Comparison of ENCODE assay signal across 8 mouse cellular contexts in genomic region chr3:51358660-51359557, GRCm38 (mm10). TPM values are rescaled to one million over a fixed set of nuclear protein-coding genes. Genes with fewer than 3 reads are reported as not detected.
DNase-seq lines count a peak whose midpoint lies in the region; ATAC-seq lines count a peak whose summit lies in the region.

No protein-coding gene starts in this region.

- ATAC-seq in hindbrain, embryonic 15.5 days (ENCODE audit: low FRiP score, low read depth) = peak; percentile 52

- H3K36me3 ChIP-seq in hindbrain, embryonic 15.5 days = no peaks in the 10 kb centered on the region
- H3K36me3 ChIP-seq in megakaryocyte, embryonic 14.5 days (replicated peaks; ENCODE audit: low read length) = no peaks in the 10 kb centered on the region

- H3K4me2 ChIP-seq in hindbrain, embryonic 15.5 days = peak overlapping the region; percentile 75

- no peak overlapping the region for H3K27ac ChIP-seq in hindbrain, embryonic 15.5 days (replicated peaks)

- peak overlapping the region; percentile 48 for H3K4me3 ChIP-seq in hindbrain, embryonic 15.5 days
- H3K4me3 ChIP-seq in megakaryocyte, embryonic 14.5 days (replicated peaks) = peak overlapping the region; percentile 96

- peaks cover 9% of the 10 kb centered on the region for H3K4me1 ChIP-seq in hindbrain, embryonic 15.5 days (replicated peaks)
- H3K4me1 ChIP-seq in megakaryocyte, embryonic 14.5 days = peaks cover 57% of the 10 kb centered on the region

- under 1% methylated on average over 50 of the region's 50 CpGs for WGBS in hindbrain, embryonic 15.5 days

- intact Hi-C loops in left cerebral cortex, postnatal 14 days (cut with DNase I) = loop anchor here (2.0 kb wide), 1 partner anchor 68 kb away; no protein-coding TSS in a partner anchor

- peak overlapping the region; percentile 37; the same call in 1 of the 2 replicates for H3K9ac ChIP-seq in hindbrain, embryonic 15.5 days

- peak; percentile 89 for DNase-seq in ZHBTc4 (ENCODE audit: low read depth, low spot score)
- peak; percentile 45 to 51 for DNase-seq in cerebellum, postnatal 25 days
- DNase-seq in gastrocnemius, adult 18-20 months (ENCODE audit: low spot score) = peak; percentile 63
- DNase-seq in left cerebral cortex, postnatal 14 days (ENCODE audit: low spot score in 2 of 2) = peak; percentile 22 to 72
- peak; percentile 33 for DNase-seq in right cerebral cortex, postnatal 14 days
- peak; percentile 93 for DNase-seq in yolk sac, embryonic 10.5 days (ENCODE audit: low spot score)

- peaks cover 18% of the 10 kb centered on the region for H3K27me3 ChIP-seq in hindbrain, embryonic 15.5 days
- peaks cover under 1% of the 10 kb centered on the region for H3K27me3 ChIP-seq in megakaryocyte, embryonic 14.5 days (replicated peaks)

- H3K9me3 ChIP-seq in hindbrain, embryonic 15.5 days = no peaks in the 10 kb centered on the region
- peaks cover 5% of the 10 kb centered on the region; the same call in 1 of the 2 replicates for H3K9me3 ChIP-seq in megakaryocyte, embryonic 14.5 days

RNA-seq across cellular contexts. Expression of gene Elf2, which starts 18.4 kb away (rescaled TPM):
- total RNA-seq in gastrocnemius, adult 18-20 months (2021) = 10 to 100 TPM; 38.5 to 43.6 TPM
- polyA plus RNA-seq in hindbrain, embryonic 15.5 days (2015; fragmentation: Nextera tagmentation; extraction: Ambion mirVana) = 34.2 and 35.7 TPM in 2 replicates
- 10 to 100 TPM; 25.5 to 26.1 TPM for total RNA-seq in left cerebral cortex, postnatal 14 days (2021)
- polyA plus RNA-seq in megakaryocyte, embryonic 14.5 days (2012; ENCODE audit: insufficient read depth, low replicate concordance) = 1.5 and 8.7 TPM in 2 replicates

RNA-seq across cellular contexts. Expression of gene Mgarp, which starts 37.6 kb away (rescaled TPM):
- total RNA-seq in gastrocnemius, adult 18-20 months (2021) = under 1 TPM in 1 of 2 experiments, not detected in 1; 0.25 TPM
- polyA plus RNA-seq in hindbrain, embryonic 15.5 days (2015; fragmentation: Nextera tagmentation; extraction: Ambion mirVana) = 2.0 and 2.5 TPM in 2 replicates
- not detected for total RNA-seq in left cerebral cortex, postnatal 14 days (2021)
- 6.5 TPM in 1 of 2 replicates, not detected in the other for polyA plus RNA-seq in megakaryocyte, embryonic 14.5 days (2012; ENCODE audit: insufficient read depth, low replicate concordance)

RNA-seq across cellular contexts. Expression of gene Ndufc1, which starts 49.9 kb away (rescaled TPM):
- total RNA-seq in gastrocnemius, adult 18-20 months (2021) = 1,000 to 10,000 TPM in 1 of 2 experiments, 100 to 1,000 TPM in 1; 945 to 1,002 TPM
- 733 and 815 TPM in 2 replicates for polyA plus RNA-seq in hindbrain, embryonic 15.5 days (2015; fragmentation: Nextera tagmentation; extraction: Ambion mirVana)
- 100 to 1,000 TPM; 343 to 354 TPM for total RNA-seq in left cerebral cortex, postnatal 14 days (2021)
- polyA plus RNA-seq in megakaryocyte, embryonic 14.5 days (2012; ENCODE audit: insufficient read depth, low replicate concordance) = 15.6 and 41.0 TPM in 2 replicates

RNA-seq across cellular contexts. Expression of gene Naa15, which starts 56.0 kb away (rescaled TPM):
- 10 to 100 TPM; 40.4 to 47.5 TPM for total RNA-seq in gastrocnemius, adult 18-20 months (2021)
- 45.9 and 47.6 TPM in 2 replicates for polyA plus RNA-seq in hindbrain, embryonic 15.5 days (2015; fragmentation: Nextera tagmentation; extraction: Ambion mirVana)
- 10 to 100 TPM; 39.8 to 46.5 TPM for total RNA-seq in left cerebral cortex, postnatal 14 days (2021)
- polyA plus RNA-seq in megakaryocyte, embryonic 14.5 days (2012; ENCODE audit: insufficient read depth, low replicate concordance) = 1.7 and 10.5 TPM in 2 replicates

Comparison
In these comparisons a context has a peak if more than half of its experiments do, and no peak if none do; other contexts are left out.
1. DNase-seq: peak in every context shown above with its lines; median percentile 93 in yolk sac, embryonic 10.5 days; 89 in ZHBTc4; 63 in gastrocnemius, adult 18-20 months; 48 in cerebellum, postnatal 25 days; 47 in left cerebral cortex, postnatal 14 days; 33 in right cerebral cortex, postnatal 14 days.